Mouse (Mus musculus) urinary bladder, postnatal 25 days (tissue): Measurements from ENCODE around the gene Fbxw10.
A peak's percentile ranks its signal among the peaks of the same experiment; 100 is the strongest.

Source experiments
- DNase-seq: peaks from one replicate; pipeline ENCODE4 v3.0.0; 2022; ENCODE audit warnings: low spot score

The Fbxw10 gene

DNA sequence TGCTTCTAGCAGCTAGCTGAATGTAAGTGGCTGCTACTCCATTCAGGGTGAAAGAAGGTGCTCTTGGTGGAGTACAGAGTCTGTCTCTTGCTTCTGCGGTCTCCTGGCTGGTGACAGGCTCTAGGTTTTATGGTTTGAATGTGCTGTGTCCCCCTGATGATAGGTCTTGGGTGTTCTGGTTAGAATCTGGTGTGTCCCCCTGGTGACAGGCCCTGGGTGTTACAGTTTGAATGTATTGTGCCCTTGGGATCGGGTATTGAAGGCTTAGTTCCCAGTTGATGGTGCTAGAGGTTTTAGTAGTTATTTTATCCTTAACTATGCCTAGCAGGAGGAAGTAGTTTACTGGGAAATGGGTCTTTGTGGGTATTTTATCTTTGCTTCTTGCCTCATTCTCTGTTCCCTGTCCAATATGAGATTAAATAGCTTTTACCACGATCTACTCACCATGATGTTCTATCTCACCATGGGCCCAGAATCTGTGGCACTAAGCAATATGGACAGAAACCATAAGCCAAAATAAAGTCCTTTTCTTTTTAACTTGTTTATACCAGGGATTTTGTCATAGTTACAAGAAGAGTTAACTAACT lies 62.9 kb downstream of the Fbxw10 start:
- DNase-seq, result no peak

DNA sequence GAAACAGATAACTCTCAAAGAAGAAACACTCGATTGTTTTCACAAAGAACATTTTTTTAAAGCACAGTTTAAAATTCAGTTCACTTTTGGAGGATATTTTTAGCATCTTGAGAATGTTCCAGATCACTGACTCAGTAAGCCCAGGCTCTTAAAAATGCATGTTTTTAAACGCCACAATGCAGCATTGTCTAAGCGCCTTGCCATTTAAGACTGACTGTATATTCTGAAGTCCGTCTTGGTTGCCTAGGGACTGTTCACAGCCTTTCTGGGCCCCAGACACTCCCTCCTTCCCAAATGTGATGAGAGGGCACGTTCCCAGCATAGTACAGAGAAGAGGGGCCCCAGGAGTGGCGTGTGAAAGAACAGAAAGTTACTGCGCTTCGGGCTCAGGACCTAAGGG lies 64.5 kb downstream of the Fbxw10 start:
- no peak for DNase-seq

DNA sequence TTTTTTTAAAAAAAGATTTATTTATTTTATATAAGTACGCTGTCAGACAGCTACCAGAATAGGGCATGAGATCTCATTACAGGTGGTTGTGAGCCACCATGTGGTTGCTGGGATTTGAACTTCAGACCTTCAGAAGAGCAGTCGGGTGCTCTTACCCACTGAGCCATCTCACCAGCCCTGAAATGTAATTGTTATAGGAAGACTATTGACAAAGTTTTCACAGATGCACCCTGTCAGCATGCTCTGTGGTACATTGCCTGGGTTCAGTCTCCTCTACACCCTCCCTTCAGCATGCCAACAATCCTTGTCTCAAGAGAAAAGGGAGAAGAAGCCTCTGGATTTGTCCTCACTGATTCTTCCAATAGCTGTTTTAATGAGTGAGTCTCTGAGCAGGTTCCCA lies 66.3 kb downstream of the Fbxw10 start:
- DNase-seq, result no peak

DNA sequence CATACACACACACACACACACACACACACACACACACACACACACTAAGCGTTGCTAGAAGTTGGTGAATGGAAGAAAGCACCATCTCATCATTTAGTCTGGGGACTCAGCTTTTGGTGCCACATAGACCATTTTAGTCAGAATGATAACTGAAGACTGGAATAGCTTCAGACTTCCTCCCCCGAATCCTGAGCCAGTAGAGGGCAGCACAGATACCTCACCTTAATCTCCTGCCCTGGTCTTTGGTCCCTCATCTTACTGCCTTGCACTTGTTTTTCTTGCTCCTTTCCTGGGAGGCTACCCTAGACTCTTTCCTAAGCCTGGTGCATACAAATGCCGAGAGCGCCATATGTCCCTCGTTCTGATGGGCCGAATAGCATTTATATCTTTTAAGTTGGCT lies 67.7 kb downstream of the Fbxw10 start:
- DNase-seq, result peak; percentile 31

DNA sequence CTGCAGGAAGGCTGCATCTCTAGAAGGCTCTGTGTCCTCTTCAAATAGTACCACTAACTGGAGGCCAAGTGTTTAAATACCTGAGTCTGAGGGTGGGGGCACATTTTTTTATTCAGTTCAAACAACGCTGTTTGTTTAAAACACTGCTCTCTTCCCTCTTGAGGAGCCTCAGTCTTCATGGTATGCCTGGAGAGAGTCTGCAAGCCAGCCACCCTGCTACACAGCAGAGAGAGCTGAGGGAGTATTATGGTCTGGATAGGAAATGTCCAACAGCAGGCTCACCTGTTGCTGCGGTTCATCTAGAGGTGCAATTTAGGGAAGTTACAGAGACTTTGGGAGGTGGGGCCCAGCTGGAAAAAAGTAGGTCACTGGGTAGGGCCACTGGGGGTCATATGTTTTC lies 68.6 kb downstream of the Fbxw10 start:
- DNase-seq, result no peak

DNA sequence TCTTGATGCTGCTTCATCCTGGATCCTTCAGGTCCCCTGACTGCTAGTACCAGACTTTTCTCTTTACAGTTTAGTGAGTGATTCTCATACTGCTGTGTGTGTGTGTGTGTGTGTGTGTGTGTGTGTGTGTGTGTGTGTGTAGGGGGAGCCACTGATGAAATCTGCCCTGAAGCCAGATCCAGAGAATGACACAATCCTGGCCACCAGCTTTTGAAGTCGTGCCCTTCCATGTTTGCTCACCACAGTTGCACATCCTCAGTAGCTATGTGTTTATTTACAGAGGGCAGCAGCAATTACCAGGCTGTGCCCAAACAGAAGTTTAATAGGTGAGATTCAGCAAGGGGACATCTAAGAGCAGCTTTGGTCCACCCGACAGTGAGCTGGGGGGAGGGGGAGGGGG lies 69.9 kb downstream of the Fbxw10 start:
- no peak for DNase-seq

DNA sequence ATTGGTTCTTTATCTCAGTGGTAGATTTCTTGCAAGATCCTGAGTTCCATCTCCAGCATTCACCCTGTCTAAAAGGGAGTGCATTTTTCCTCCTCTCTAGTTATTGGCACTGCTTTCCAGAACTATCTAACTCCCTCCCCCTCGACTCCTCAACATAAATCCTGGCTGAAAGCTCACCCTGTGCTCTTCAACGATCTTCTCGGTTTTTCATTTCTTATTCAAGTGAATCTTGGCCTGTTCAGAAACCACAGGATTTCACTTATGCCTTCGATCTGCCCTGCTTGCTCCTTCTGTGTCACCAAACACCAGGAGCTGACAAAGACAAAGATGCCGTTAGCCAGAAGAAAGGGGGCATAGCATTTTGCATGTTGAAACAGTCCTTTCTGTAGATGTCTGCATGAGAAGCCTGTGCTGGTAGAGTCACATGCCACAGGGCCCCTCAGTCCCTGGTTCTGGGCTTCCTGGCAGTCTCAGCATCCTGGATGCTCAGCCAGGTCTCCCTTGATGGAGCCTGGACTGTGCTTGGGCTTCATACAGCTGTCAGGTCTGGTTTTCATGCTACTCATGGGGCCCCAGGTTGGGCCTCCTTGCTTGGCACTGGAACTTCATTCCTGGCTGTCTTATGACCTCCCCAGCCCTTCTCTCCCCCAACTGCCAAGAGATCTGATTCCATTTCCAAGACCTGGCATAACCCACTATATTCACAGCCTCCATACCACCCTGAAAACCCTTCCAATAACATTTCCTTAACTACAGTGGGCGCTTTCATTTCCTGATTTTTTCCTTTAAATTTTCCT lies 73.3 kb downstream of the Fbxw10 start:
- no peak for DNase-seq

DNA sequence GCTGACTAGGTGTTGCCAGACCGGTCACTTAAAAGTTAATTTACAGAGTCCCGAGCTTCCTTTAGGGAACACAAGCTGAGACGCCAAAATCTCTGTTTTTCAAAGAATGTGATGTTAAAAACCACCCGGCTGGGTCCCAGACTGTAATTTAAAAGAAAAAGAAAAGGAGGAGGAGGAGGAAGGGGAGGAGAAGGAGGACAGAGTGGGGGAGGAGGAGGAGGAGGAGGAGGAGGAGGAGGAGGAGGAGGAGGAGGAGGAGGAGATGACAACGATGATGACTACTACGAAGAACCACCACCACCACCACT lies 73.8 kb downstream of the Fbxw10 start:
- DNase-seq, result no peak

DNA sequence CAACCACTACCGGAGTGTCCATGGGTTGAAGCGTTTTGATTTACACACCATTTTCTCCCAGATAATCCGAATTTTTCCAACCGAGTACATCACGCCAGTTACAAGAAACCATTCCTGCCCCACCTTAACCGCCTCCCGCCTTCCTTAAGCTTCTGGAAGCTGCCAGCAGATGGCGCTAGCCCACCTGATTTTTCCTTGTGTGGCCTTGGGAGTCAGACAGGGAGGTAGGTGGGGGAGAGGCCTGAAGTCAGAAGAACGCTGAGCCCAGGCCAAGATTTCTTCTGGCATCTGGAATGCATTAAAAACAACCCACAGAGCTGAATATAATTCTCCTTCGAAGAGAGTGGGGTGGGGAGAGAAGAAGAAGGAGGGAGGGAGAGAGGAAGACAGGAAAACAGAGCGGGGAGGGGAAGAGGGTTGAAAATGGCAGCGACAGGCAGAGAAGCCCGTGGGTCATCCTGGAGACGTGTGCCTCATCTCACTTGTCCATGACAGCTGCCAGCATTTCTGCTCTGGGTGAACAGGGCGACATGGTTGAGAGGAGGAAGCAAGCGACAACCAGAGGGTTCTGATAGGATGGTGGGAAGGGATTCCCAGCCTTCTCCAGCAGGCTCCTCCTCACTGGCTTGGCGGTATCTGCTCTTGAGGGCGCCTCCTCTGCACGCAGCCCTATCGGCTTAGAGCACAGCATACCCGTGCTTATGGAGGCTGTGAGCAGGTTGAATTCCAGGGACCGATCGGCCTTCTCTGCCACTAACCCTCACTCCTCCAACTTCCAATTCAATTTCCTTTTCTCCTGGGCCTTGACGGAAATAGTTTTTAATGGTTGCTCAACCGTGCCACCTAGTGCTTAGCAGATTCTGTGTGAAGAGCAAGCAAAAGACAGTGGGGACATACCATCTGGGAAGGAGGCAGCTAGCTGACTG lies 74.4 kb downstream of the Fbxw10 start:
- DNase-seq, result peak; percentile 86

DNA sequence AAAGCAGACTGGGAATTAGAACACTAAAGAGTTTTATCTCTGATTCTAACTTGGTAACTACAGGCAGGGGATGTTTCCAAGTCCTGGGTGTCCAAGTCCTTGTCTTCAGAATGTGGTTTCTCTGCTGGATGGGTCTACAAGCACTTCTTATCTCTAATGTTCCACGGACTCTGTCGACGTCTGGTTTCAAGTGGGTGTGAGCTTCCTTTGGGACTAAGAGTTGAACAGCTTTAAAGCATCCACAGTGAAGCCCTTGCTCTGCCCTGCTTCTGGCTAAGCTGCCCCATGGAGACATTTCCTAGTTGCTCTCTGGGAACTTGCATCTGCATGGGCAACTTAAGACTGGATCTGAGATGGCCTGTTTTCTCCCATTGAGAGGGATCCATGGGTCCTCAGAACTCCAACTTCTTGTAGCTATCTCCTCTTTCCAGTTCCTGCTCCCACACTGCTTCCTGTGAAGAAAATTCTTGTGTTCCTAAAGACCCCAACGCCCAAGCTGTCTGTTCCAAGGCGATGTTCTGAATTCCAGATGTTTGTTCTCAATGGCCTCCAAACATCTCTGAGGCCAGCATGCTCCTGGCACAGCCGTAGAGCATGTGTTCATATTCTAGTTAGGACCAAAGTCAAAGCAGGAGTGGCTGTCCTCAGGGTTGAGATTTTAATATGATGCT lies 77.4 kb downstream of the Fbxw10 start:
- DNase-seq, result no peak
